Mouse (Mus musculus): ENCODE measurements around the gene Chn2.

GRCm38 (mm10) chr6:54326671-54327625 lies 287.6 kb downstream of the Chn2 start:
- no peak for TF ChIP-seq GATA1 (IDR thresholded peaks at IDR 0.05; ENCODE audit: low read length)
- no peak for TF ChIP-seq TAL1 (IDR thresholded peaks at IDR 0.05; ENCODE audit: low read length)

Data from erythroblast, embryonic 14.5 days (primary cell).